Mouse (Mus musculus): Measurements from ENCODE around the gene Pxylp1.

Gene Pxylp1

DNA sequence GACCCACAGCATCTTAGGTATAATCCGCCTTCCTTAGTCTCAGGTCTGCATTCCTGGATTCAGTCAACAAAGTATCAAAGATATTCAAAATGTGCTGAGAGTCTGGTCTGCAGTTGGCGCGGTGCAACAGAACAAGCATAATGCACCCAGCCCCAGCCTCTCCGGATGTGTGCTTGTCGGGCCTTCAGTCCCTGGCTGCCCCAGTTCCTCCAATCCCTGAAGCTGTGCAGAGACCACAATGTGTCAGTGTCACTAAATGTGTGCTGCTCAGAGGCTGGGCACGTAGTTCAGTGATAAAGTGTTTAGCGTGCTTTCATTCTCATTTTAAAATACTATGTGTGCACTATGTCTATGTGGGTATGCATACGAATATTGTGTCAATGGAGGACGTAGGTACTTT lies 108.8 kb downstream of the Pxylp1 start:
- in situ Hi-C loops (cut with MboI; ENCODE audit: unreplicated experiment in 2 of 2): no loop called here

DNA sequence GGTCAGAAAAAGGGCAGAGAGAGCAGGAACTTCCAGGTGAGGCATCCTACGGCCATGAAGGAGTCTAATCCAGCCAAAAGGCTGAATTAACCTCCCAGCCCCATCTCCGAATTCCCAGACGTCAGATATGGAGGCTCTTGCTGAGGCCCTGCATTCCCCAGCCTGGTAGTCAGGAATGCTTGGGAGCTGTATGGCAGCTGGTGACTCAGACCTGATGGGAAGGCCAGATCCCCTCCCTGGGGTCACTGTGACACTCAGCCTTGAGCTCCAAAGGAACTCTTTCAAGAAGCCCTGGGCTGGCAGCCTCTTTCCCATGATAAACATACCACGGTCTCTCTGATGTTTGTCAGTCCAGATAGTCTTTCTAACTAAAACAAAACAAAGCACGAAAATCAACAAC lies 109.2 kb downstream of the Pxylp1 start:
- in situ Hi-C loops (cut with MboI; ENCODE audit: unreplicated experiment in 2 of 2): no loop called here

DNA sequence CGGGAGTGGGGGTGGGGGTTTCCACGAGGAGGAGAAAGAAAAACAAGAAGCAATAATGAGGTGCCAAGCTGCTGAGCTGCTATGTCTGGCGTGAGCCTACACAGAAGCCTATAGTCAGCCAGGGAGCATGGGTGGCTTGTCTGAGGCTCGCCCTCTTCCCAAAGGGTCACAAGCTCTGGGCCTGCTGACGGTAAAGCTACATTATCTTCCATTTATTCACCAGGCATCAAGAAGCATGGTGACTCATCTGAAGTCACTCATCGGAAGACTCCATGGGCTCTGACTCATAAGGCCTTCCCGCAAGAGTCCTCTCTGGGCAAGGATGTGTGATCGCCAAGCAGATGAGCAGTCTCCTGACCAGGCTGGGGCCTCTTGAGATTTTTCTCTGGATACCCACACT lies 110.4 kb downstream of the Pxylp1 start:
- in situ Hi-C loops (cut with MboI; ENCODE audit: unreplicated experiment in 2 of 2): no loop called here
